Mouse (Mus musculus): ENCODE measurements at regions not wholly inside any gene's neighbourhood (a gene's known extent, or its start where the extent isn't known, plus 50 kb on each side); places are given as distances from the start of the nearest gene placed in this dataset.

DNA sequence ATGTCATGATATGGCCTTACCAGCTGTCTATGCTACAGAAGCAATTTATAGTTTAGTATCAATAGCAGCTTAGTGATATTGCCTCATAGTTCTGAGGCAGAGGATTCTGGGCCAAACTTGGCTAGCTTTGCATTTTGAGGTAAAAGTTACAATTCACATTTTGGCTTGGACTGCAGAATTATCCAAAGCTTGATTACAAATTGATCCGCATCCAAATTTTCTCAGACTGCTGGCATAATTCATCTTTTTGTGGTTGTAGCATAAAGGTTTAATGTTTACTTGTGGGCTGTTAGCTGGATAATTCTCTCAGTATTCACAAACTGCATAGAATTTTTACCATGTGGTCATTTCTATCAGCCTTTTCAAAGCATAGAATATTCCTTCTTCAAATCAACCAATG lies 589.9 kb upstream of the Pdcd1 start:
- Histone ChIP-seq H3K4me1 (replicated peaks; ENCODE audit: control insufficient read depth, insufficient read depth, low read length) (no peaks in the 10 kb centered on the region), H3K27ac (ENCODE audit: low read depth, low read length) (no peak overlapping the region), H3K4me3 (ENCODE audit: low read depth, low read length) (no peak overlapping the region), H3K9me3 (ENCODE audit: control insufficient read depth, low read length) (no peaks in the 10 kb centered on the region), H3K9ac (ENCODE audit: low read depth, low read length) (no peak overlapping the region), H3K36me3 (ENCODE audit: control insufficient read depth, insufficient read depth, low read length) (no peaks in the 10 kb centered on the region), H3K27me3 (replicated peaks; ENCODE audit: control insufficient read depth, insufficient read depth, low read length) (no peaks in the 10 kb centered on the region), H3K4me2 (no peak overlapping the region)
- 87% methylated on average over 1 of the region's 1 CpGs for WGBS
- DNase-seq (ENCODE audit: low spot score) (no peak), ATAC-seq (replicated peaks; ENCODE audit: low FRiP score) (no peak)

DNA sequence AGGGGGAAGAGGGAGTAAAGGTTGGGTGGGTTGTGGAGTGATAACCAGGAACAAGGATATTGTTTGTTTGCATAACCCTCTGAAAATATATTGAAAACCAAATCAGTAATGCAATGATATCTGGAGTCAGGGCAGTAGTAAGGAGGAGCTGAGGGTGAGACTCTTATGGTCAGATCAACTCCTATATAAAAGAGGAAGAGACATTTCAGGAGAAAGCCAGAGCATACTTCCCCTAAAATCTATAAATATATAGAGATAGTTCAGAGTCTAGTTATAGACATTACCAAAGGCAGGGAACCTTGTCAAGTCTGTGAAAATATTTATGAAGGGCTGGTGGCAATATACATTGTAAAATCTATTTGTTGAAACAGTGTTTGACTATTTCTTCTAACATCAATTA lies 605.9 kb upstream of the Pdcd1 start:
- ATAC-seq (replicated peaks; ENCODE audit: low FRiP score), result no peak
- no peak for DNase-seq (ENCODE audit: low spot score)

GRCm38 (mm10) chr1:94671641-94672040 lies 619.3 kb upstream of the Pdcd1 start:
- 69% methylated on average over 4 of the region's 4 CpGs for WGBS
- no peak overlapping the region for H3K27ac ChIP-seq (ENCODE audit: low read depth, low read length)
- H3K4me3 ChIP-seq (ENCODE audit: low read depth, low read length), result no peak overlapping the region
- H3K27me3 ChIP-seq (replicated peaks; ENCODE audit: control insufficient read depth, insufficient read depth, low read length), result no peaks in the 10 kb centered on the region
- H3K36me3 ChIP-seq (ENCODE audit: control insufficient read depth, insufficient read depth, low read length), result no peaks in the 10 kb centered on the region
- no peaks in the 10 kb centered on the region for H3K9me3 ChIP-seq (ENCODE audit: control insufficient read depth, low read length)
- no peak overlapping the region for H3K4me2 ChIP-seq
- H3K4me1 ChIP-seq (replicated peaks; ENCODE audit: control insufficient read depth, insufficient read depth, low read length), result no peaks in the 10 kb centered on the region
- ATAC-seq (replicated peaks; ENCODE audit: low FRiP score), result no peak
- DNase-seq (ENCODE audit: low spot score), result no peak
- H3K9ac ChIP-seq (ENCODE audit: low read depth, low read length), result no peak overlapping the region

More for the DNA sequence above, 605.9 kb upstream of the Pdcd1 start:
- Histone ChIP-seq H3K4me3 (ENCODE audit: low read depth, low read length) (no peak overlapping the region), H3K9me3 (ENCODE audit: control insufficient read depth, low read length) (no peaks in the 10 kb centered on the region), H3K36me3 (ENCODE audit: control insufficient read depth, insufficient read depth, low read length) (no peaks in the 10 kb centered on the region), H3K9ac (ENCODE audit: low read depth, low read length) (no peak overlapping the region), H3K27me3 (replicated peaks; ENCODE audit: control insufficient read depth, insufficient read depth, low read length) (no peaks in the 10 kb centered on the region), H3K4me2 (no peak overlapping the region), H3K4me1 (replicated peaks; ENCODE audit: control insufficient read depth, insufficient read depth, low read length) (no peaks in the 10 kb centered on the region), H3K27ac (ENCODE audit: low read depth, low read length) (no peak overlapping the region)

DNA sequence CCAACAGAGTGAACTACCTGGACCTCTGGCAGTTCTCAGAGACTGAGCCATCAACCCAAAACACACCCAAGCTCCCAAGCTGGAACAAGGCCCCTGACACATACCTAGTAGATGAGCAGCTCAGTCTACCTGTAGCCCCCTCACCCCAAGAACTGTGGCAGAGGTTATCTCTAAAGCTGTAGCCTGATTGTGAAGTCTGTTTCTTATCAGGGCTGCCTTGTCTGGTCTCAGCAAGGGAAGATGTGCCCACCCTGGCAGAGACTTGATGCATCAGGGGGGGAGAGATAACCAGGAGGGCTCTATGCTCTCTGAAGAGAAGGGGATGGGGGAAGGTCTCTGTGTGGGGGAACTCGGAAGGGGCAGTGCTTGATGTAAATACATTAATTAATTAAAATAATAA lies 612.9 kb upstream of the Fam174a start:
- no peaks in the 10 kb centered on the region for H3K27me3 ChIP-seq (replicated peaks; ENCODE audit: control insufficient read depth, insufficient read depth, low read length)
- no peak overlapping the region for H3K4me3 ChIP-seq (ENCODE audit: low read depth, low read length)
- no peak overlapping the region for H3K4me2 ChIP-seq
- peak; percentile 41; the same call in 1 of the 2 replicates for ATAC-seq (replicated peaks; ENCODE audit: low FRiP score)
- no peaks in the 10 kb centered on the region for H3K9me3 ChIP-seq (ENCODE audit: control insufficient read depth, low read length)
- 43% methylated on average over 1 of the region's 1 CpGs for WGBS
- no peak overlapping the region for H3K27ac ChIP-seq (ENCODE audit: low read depth, low read length)
- no peak overlapping the region for H3K9ac ChIP-seq (ENCODE audit: low read depth, low read length)
- H3K36me3 ChIP-seq (ENCODE audit: control insufficient read depth, insufficient read depth, low read length), result no peaks in the 10 kb centered on the region
- no peak for DNase-seq (ENCODE audit: low spot score)
- H3K4me1 ChIP-seq (replicated peaks; ENCODE audit: control insufficient read depth, insufficient read depth, low read length), result no peaks in the 10 kb centered on the region

DNA sequence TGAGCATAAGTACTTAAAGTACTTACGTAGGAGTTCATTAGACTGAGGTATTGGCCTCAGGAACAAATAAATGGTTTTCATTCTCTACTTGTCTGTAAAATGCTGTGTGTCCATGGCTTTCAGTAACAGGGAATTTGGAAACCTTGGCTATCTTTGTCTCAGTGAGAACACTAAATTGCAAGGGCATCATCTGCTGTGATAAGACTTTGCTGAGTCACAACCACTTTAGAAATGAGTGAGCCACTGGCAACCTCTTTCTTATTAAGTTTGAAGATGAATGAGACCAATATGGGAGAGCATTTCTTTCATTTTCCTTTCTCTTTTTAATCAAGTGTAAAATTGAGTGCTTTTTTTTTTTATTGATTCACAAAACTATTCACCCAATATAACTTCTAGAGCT lies 611.7 kb upstream of the Fam174a start:
- no peaks in the 10 kb centered on the region for H3K4me1 ChIP-seq (replicated peaks; ENCODE audit: control insufficient read depth, insufficient read depth, low read length)
- H3K4me2 ChIP-seq, result no peak overlapping the region
- no peak for DNase-seq (ENCODE audit: low spot score)

DNA sequence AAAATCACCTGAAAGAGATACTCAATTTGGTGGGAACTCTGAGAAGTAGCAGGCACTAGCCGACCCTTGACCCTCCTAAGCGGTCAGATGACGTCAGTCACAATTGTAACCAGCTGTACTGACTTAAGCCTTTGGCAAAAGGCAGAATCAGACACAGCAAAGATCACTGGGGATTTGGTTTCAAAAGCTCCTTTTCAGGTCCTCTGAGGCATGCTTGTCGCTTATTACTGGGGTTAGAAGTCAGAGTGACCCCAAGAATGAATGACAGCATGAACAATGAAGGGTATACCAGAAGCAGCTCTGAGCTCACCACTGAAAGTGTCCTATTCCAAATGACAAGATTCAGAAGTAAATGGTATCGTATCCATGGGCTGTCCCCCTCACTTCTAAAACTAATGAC lies 600.6 kb upstream of the Fam174a start:
- H3K36me3 ChIP-seq (ENCODE audit: control insufficient read depth, insufficient read depth, low read length), result no peaks in the 10 kb centered on the region
- WGBS, result 66% methylated on average over 5 of the region's 5 CpGs
- no peaks in the 10 kb centered on the region for H3K4me1 ChIP-seq (replicated peaks; ENCODE audit: control insufficient read depth, insufficient read depth, low read length)
- no peak overlapping the region for H3K4me3 ChIP-seq (ENCODE audit: low read depth, low read length)
- H3K27me3 ChIP-seq (replicated peaks; ENCODE audit: control insufficient read depth, insufficient read depth, low read length), result no peaks in the 10 kb centered on the region
- no peak overlapping the region for H3K27ac ChIP-seq (ENCODE audit: low read depth, low read length)
- no peak for DNase-seq (ENCODE audit: low spot score)
- no peak for ATAC-seq (replicated peaks; ENCODE audit: low FRiP score)
- H3K9me3 ChIP-seq (ENCODE audit: control insufficient read depth, low read length), result no peaks in the 10 kb centered on the region
- no peak overlapping the region for H3K9ac ChIP-seq (ENCODE audit: low read depth, low read length)
- H3K4me2 ChIP-seq, result no peak overlapping the region

More for the DNA sequence above, 611.7 kb upstream of the Fam174a start:
- ATAC-seq (replicated peaks; ENCODE audit: low FRiP score), result no peak
- Histone ChIP-seq H3K27ac (ENCODE audit: low read depth, low read length) (no peak overlapping the region), H3K27me3 (replicated peaks; ENCODE audit: control insufficient read depth, insufficient read depth, low read length) (no peaks in the 10 kb centered on the region), H3K36me3 (ENCODE audit: control insufficient read depth, insufficient read depth, low read length) (no peaks in the 10 kb centered on the region), H3K9ac (ENCODE audit: low read depth, low read length) (no peak overlapping the region), H3K9me3 (ENCODE audit: control insufficient read depth, low read length) (no peaks in the 10 kb centered on the region), H3K4me3 (ENCODE audit: low read depth, low read length) (no peak overlapping the region)
- WGBS, result 91% methylated on average over 1 of the region's 1 CpGs

DNA sequence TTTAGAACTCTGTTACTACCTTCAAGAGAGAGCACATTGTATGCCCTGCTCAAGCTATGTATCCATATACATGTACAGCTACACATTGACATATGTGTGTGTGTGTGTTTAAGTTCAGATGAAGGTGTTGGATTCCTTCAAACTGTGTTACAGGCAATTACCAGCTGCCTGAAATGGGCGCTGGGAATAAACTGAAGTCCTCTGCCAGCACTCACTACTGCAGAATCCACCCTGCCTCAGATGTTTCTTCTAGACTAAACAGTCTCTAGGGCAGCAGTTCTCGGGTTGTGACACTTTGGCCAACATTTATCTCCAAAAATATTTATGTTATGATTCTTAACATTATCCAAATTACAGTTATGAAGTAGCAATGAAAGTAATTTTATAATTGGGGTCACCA lies 595.7 kb upstream of the Fam174a start:
- Histone ChIP-seq H3K4me1 (replicated peaks; ENCODE audit: control insufficient read depth, insufficient read depth, low read length) (no peaks in the 10 kb centered on the region), H3K9me3 (ENCODE audit: control insufficient read depth, low read length) (no peaks in the 10 kb centered on the region), H3K36me3 (ENCODE audit: control insufficient read depth, insufficient read depth, low read length) (no peaks in the 10 kb centered on the region), H3K27me3 (replicated peaks; ENCODE audit: control insufficient read depth, insufficient read depth, low read length) (no peaks in the 10 kb centered on the region), H3K4me3 (ENCODE audit: low read depth, low read length) (no peak overlapping the region), H3K9ac (ENCODE audit: low read depth, low read length) (no peak overlapping the region), H3K27ac (ENCODE audit: low read depth, low read length) (no peak overlapping the region), H3K4me2 (no peak overlapping the region)
- DNase-seq (ENCODE audit: low spot score) (no peak), ATAC-seq (replicated peaks; ENCODE audit: low FRiP score) (no peak)
- WGBS, result 73% methylated on average over 2 of the region's 2 CpGs

GRCm38 (mm10) chr1:94753523-94753922 lies 559.9 kb upstream of the Fam174a start:
- ATAC-seq (replicated peaks; ENCODE audit: low FRiP score), result no peak

DNA sequence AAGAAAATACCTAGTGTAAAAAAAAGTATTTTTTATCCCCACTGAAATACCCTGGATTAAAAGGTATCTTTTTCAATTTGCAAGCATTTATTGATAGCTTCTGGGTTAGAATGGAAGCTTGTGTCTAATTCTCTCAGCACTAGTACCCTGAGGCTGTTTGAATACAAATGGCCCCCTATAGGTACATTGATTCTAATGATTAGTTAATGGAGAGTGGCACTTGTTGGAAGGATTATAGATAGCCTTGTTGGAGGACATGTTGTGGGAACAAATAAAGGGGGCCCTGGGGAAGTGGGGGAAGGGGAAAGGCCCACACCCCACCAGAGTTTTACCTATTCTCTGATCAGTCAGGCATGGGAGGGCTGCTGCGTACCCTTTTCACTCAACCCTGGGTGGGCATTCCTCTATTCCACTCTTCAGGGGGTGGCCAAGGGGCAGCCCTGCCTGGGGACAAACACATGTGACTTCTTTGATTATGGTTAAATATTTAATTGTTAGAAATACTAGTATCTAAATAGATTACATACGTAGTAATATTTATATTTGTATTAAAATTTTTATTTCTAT lies 524.3 kb upstream of the Fam174a start:
- WGBS, result 86% methylated on average over 2 of the region's 2 CpGs
- H3K27me3 ChIP-seq (replicated peaks; ENCODE audit: control insufficient read depth, insufficient read depth, low read length), result no peaks in the 10 kb centered on the region
- no peaks in the 10 kb centered on the region for H3K4me1 ChIP-seq (replicated peaks; ENCODE audit: control insufficient read depth, insufficient read depth, low read length)
- H3K27ac ChIP-seq (ENCODE audit: low read depth, low read length), result no peak overlapping the region
- H3K36me3 ChIP-seq (ENCODE audit: control insufficient read depth, insufficient read depth, low read length), result no peaks in the 10 kb centered on the region
- ATAC-seq (replicated peaks; ENCODE audit: low FRiP score) (no peak), DNase-seq (ENCODE audit: low spot score) (no peak)
- H3K4me3 ChIP-seq (ENCODE audit: low read depth, low read length), result no peak overlapping the region
- H3K4me2 ChIP-seq, result no peak overlapping the region
- no peaks in the 10 kb centered on the region for H3K9me3 ChIP-seq (ENCODE audit: control insufficient read depth, low read length)
- H3K9ac ChIP-seq (ENCODE audit: low read depth, low read length), result no peak overlapping the region

More at GRCm38 (mm10) chr1:94753523-94753922, 559.9 kb upstream of the Fam174a start:
- 74% methylated on average over 1 of the region's 1 CpGs for WGBS
- Histone ChIP-seq H3K27ac (ENCODE audit: low read depth, low read length) (no peak overlapping the region), H3K36me3 (ENCODE audit: control insufficient read depth, insufficient read depth, low read length) (no peaks in the 10 kb centered on the region), H3K27me3 (replicated peaks; ENCODE audit: control insufficient read depth, insufficient read depth, low read length) (no peaks in the 10 kb centered on the region), H3K9ac (ENCODE audit: low read depth, low read length) (no peak overlapping the region), H3K4me1 (replicated peaks; ENCODE audit: control insufficient read depth, insufficient read depth, low read length) (no peaks in the 10 kb centered on the region), H3K4me2 (no peak overlapping the region), H3K4me3 (ENCODE audit: low read depth, low read length) (no peak overlapping the region), H3K9me3 (ENCODE audit: control insufficient read depth, low read length) (no peaks in the 10 kb centered on the region)
- no peak for DNase-seq (ENCODE audit: low spot score)
